Mouse (Mus musculus) megakaryocyte-erythroid progenitor cell, adult 5-6 weeks (primary cell): Measurements from ENCODE around the gene Mthfd1l. TPM values are rescaled to one million over a fixed set of nuclear protein-coding genes. Genes with fewer than 3 reads are reported as not detected.
"Not testable (repeated sequence)": the region's sequence is repeated elsewhere in the genome, so short reads cannot be mapped to it uniquely, and the experiment has no call there.

Experiments used
- ATAC-seq: replicated peaks from 2 replicates; pipeline ENCODE4 v1.8.0; 2016; ENCODE audit warnings: mild to moderate bottlenecking, inconsistent platforms; ENCODE audit not compliant: severe bottlenecking, poor library complexity, low FRiP score, low TSS enrichment
- total RNA-seq, 2 experiments: library from RNA; stranded (forward) in 1 of 2; stranded (reverse) in 1 of 2; fragments of 200-1000, 215-1000 nt in 1 of 2; fragments of >200 nt in 1 of 2; fragmentation: Nextera tagmentation in 1 of 2; gene quantifications; 2 replicates each; pipeline ENCODE4 v1.2.3; 2014 to 2017

The Mthfd1l gene
- total RNA-seq, 2 experiments from 2014 or later, result 61.1 to 148 TPM

- no peak for ATAC-seq
These were observed 135.5 kb downstream of the Mthfd1l start for GRCm38 (mm10) chr10:4108462-4108861.

GRCm38 (mm10) chr10:4111095-4111794 is 138.3 kb downstream of the Mthfd1l start:
- ATAC-seq, result no peak

GRCm38 (mm10) chr10:4111795-4112139 is 138.8 kb downstream of the Mthfd1l start:
- ATAC-seq, result no peak

GRCm38 (mm10) chr10:4112611-4113327 is 139.9 kb downstream of the Mthfd1l start:
- no peak for ATAC-seq

- no peak for ATAC-seq
These were observed 140.4 kb downstream of the Mthfd1l start for GRCm38 (mm10) chr10:4113328-4113658.

GRCm38 (mm10) chr10:4116653-4117052 is 143.7 kb downstream of the Mthfd1l start:
- no peak for ATAC-seq

GRCm38 (mm10) chr10:4117091-4117490 is 144.2 kb downstream of the Mthfd1l start:
- no peak for ATAC-seq

GRCm38 (mm10) chr10:4119287-4119686 is 146.4 kb downstream of the Mthfd1l start:
- ATAC-seq, result no peak

GRCm38 (mm10) chr10:4120708-4121107 is 147.8 kb downstream of the Mthfd1l start:
- ATAC-seq, result no peak

- ATAC-seq, result no peak
These were observed 148.3 kb downstream of the Mthfd1l start for GRCm38 (mm10) chr10:4121197-4121596.

GRCm38 (mm10) chr10:4123280-4123945 is 150.5 kb downstream of the Mthfd1l start:
- ATAC-seq, result not testable (repeated sequence)

- no peak for ATAC-seq
These were observed 151.2 kb downstream of the Mthfd1l start for GRCm38 (mm10) chr10:4124148-4124547.

GRCm38 (mm10) chr10:4125232-4125631 is 152.3 kb downstream of the Mthfd1l start:
- ATAC-seq, result no peak

- ATAC-seq, result peak; percentile 64
These were observed 153.6 kb downstream of the Mthfd1l start for GRCm38 (mm10) chr10:4126335-4127012.

- no peak for ATAC-seq
These were observed 155.5 kb downstream of the Mthfd1l start for GRCm38 (mm10) chr10:4128411-4128810.

GRCm38 (mm10) chr10:4128915-4129314 is 156.0 kb downstream of the Mthfd1l start:
- no peak for ATAC-seq

- no peak for ATAC-seq
These were observed 156.5 kb downstream of the Mthfd1l start for GRCm38 (mm10) chr10:4129461-4129860.

- ATAC-seq, result no peak
These were observed 157.2 kb downstream of the Mthfd1l start for GRCm38 (mm10) chr10:4130034-4130607.

GRCm38 (mm10) chr10:4132735-4133134 is 159.8 kb downstream of the Mthfd1l start:
- ATAC-seq, result no peak
